Mouse (Mus musculus) cerebellum, adult 2 months (tissue): ENCODE measurements around the gene Carmil1.

Experiments
- CTCF ChIP-seq: fragments of 200-500 bp; IDR thresholded peaks from 2 replicates; pipeline ENCODE4 v1.5.1; 2011; ENCODE audit warnings: low read depth, mild to moderate bottlenecking, control low read depth, low read length, moderate library complexity, borderline replicate concordance; ENCODE audit not compliant: insufficient read depth
- POLR2A ChIP-seq: fragments of 200-500 bp; IDR thresholded peaks from 2 replicates; pipeline ENCODE4 v1.6.1; 2011; ENCODE audit warnings: low read length, control low read depth, borderline replicate concordance; ENCODE audit not compliant: insufficient read depth

- TF ChIP-seq POLR2A: no peak
- no peak for TF ChIP-seq CTCF
Observed at GRCm38 (mm10) chr13:24247441-24247840, 33.2 kb downstream of the Carmil1 start.
